Mouse (Mus musculus) forebrain, embryonic 12.5 days (tissue): ENCODE results near the gene Sesn2. TPM values are rescaled to one million over a fixed set of nuclear protein-coding genes. Genes with fewer than 3 reads are reported as not detected.

ENCODE experiments used
- ATAC-seq: fragments of 200-750 bp; cut with Nextera tagmentation; 2 replicates; pipeline ENCODE4 v1.8.0; 2017; ENCODE audit warnings: moderate TSS enrichment; ENCODE audit not compliant: low FRiP score
- H3K27ac ChIP-seq: fragments of 300-500 bp; sonication (generic); 2 replicates; pipeline ENCODE4 v1.5.1; 2016; ENCODE audit warnings: mild to moderate bottlenecking
- H3K27me3 ChIP-seq: fragments of 300-500 bp; sonication (generic); 2 replicates; pipeline ENCODE4 v1.6.1; 2016; ENCODE audit warnings: mild to moderate bottlenecking
- H3K36me3 ChIP-seq: fragments of 300-500 bp; sonication (generic); replicated peaks from 2 replicates; pipeline ENCODE4 v1.6.1; 2016; ENCODE audit warnings: mild to moderate bottlenecking
- H3K4me1 ChIP-seq: fragments of 300-500 bp; sonication (generic); 2 replicates; pipeline ENCODE4 v1.6.1; 2016
- H3K4me2 ChIP-seq: fragments of 300-500 bp; sonication (generic); 2 replicates; pipeline ENCODE4 v1.6.1; 2016; ENCODE audit warnings: mild to moderate bottlenecking, moderate library complexity
- H3K4me3 ChIP-seq: fragments of 300-500 bp; sonication (generic); replicated peaks from 2 replicates; pipeline ENCODE4 v1.5.1; 2016; ENCODE audit warnings: mild to moderate bottlenecking
- H3K9ac ChIP-seq: fragments of 300-500 bp; sonication (generic); 2 replicates; pipeline ENCODE4 v1.6.1; 2016; ENCODE audit warnings: mild to moderate bottlenecking
- H3K9me3 ChIP-seq: fragments of 300-500 bp; sonication (generic); 2 replicates; pipeline ENCODE4 v1.6.1; 2016
- WGBS: fragments of 180-500 bp; shearing (Covaris S2); methylation state at CpG from one replicate; pipeline ENCODE4 v1.1.7; 2016; 5-methylcytosine and 5-hydroxymethylcytosine counted together
- polyA plus RNA-seq: library from polyadenylated mRNA; unstranded; fragments of >200 nt; fragmentation: Nextera tagmentation; extraction: Ambion mirVana; gene quantifications from 2 replicates; pipeline ENCODE4 v1.2.1, GENCODE M21; 2016

The Sesn2 gene
- polyA plus RNA-seq, 1 experiment from 2014 or later: 7.6 TPM

DNA sequence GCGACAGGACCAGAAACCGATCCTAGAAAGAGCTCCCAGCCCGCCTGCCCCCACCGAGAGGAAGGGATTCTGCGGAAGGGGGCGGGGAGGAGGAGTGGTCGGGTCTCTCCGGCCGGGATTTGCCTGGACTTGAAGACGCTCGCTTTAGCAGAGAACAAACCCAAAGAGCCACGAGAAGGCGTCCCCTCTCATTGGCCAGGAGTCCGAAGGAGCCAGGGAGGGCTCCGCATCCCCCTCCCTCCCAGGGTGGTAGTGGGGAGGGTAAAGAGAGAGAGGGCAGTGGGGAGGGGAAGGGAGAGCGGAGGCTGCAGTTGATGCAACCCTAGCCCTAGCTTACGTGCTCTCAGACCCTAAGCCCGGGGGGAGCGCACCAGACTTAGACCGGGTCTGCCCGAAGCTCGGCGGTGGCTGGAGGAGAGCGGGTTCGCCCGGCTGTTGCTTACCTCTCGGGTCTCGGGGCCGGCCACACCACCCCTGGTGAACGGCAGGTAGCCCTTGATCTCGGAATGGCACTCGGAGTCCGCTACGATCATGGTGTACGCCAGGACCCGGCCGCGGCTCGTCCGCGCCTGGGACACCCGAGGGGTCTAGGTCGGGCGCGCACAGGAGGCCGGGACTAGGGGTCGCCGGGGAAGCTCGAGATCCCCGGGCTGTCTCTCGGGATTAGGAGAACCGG is 542 bp downstream of the Sesn2 start:
- ATAC-seq: peak; percentile 80
- Histone ChIP-seq H3K4me3 (peak overlapping the region; percentile 64), H3K9me3 (no peaks in the 10 kb centered on the region), H3K4me2 (peak overlapping the region; percentile 83), H3K9ac (peak overlapping the region; percentile 67), H3K36me3 (no peaks in the 10 kb centered on the region), H3K27ac (peak overlapping the region; percentile 75), H3K4me1 (peaks cover 16% of the 10 kb centered on the region), H3K27me3 (peaks cover 19% of the 10 kb centered on the region)
- WGBS: under 1% methylated on average over 52 of the region's 52 CpGs

GRCm38 (mm10) chr4:132507210-132507609 is 3.1 kb downstream of the Sesn2 start:
- H3K4me1 ChIP-seq: peaks cover 7% of the 10 kb centered on the region
- H3K27me3 ChIP-seq: peaks cover 11% of the 10 kb centered on the region
- H3K4me3 ChIP-seq: no peak overlapping the region
- H3K4me2 ChIP-seq: no peak overlapping the region
- ATAC-seq: no peak
- H3K9ac ChIP-seq: no peak overlapping the region
- H3K27ac ChIP-seq: no peak overlapping the region
- no peaks in the 10 kb centered on the region for H3K9me3 ChIP-seq
- WGBS: 28% methylated on average over 2 of the region's 2 CpGs
- H3K36me3 ChIP-seq: no peaks in the 10 kb centered on the region

GRCm38 (mm10) chr4:132506250-132506649 is 4.1 kb downstream of the Sesn2 start:
- WGBS: 76% methylated on average over 6 of the region's 6 CpGs
- no peak overlapping the region for H3K27ac ChIP-seq
- peaks cover 7% of the 10 kb centered on the region for H3K4me1 ChIP-seq
- no peak overlapping the region for H3K9ac ChIP-seq
- no peaks in the 10 kb centered on the region for H3K36me3 ChIP-seq
- H3K27me3 ChIP-seq: peaks cover 9% of the 10 kb centered on the region
- H3K4me3 ChIP-seq: no peak overlapping the region
- no peaks in the 10 kb centered on the region for H3K9me3 ChIP-seq
- no peak for ATAC-seq
- no peak overlapping the region for H3K4me2 ChIP-seq

DNA sequence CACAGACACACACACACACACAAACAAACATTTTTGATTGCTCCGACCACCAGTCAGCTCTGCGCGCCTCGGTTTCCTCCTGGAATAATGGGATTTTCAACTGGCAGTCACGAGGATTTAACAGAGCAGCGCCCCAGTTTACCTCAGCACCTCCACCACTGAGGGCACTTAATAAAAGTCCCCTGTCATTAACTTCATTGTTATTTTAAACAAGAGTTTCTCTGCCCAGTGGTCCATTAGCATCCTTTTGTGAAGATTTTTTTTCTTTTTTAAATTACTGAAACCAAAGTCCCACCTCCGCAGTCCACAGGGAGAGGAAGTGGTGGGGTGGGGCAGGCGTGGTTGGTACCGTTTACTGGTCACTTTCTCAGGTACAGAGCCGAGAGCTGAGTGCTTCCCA is 4.5 kb downstream of the Sesn2 start:
- H3K9ac ChIP-seq: no peak overlapping the region
- H3K27me3 ChIP-seq: peaks cover 5% of the 10 kb centered on the region
- H3K4me2 ChIP-seq: no peak overlapping the region
- WGBS: 25% methylated on average over 10 of the region's 10 CpGs
- no peaks in the 10 kb centered on the region for H3K36me3 ChIP-seq
- no peak overlapping the region for H3K27ac ChIP-seq
- ATAC-seq: no peak
- no peaks in the 10 kb centered on the region for H3K9me3 ChIP-seq
- no peak overlapping the region for H3K4me3 ChIP-seq
- H3K4me1 ChIP-seq: peaks cover 7% of the 10 kb centered on the region

- H3K36me3 ChIP-seq: no peaks in the 10 kb centered on the region
- no peaks in the 10 kb centered on the region for H3K9me3 ChIP-seq
- H3K4me1 ChIP-seq: peaks cover 7% of the 10 kb centered on the region
- peaks cover 4% of the 10 kb centered on the region; the same call in 1 of the 2 replicates for H3K27me3 ChIP-seq
- no peak overlapping the region for H3K4me3 ChIP-seq
- ATAC-seq: no peak
- H3K27ac ChIP-seq: no peak overlapping the region
- no peak overlapping the region for H3K9ac ChIP-seq
- no peak overlapping the region for H3K4me2 ChIP-seq
- whole genome bisulfite sequencing: 60% methylated on average over 6 of the region's 6 CpGs
These were observed 5.1 kb downstream of the Sesn2 start for GRCm38 (mm10) chr4:132505034-132505738.

DNA sequence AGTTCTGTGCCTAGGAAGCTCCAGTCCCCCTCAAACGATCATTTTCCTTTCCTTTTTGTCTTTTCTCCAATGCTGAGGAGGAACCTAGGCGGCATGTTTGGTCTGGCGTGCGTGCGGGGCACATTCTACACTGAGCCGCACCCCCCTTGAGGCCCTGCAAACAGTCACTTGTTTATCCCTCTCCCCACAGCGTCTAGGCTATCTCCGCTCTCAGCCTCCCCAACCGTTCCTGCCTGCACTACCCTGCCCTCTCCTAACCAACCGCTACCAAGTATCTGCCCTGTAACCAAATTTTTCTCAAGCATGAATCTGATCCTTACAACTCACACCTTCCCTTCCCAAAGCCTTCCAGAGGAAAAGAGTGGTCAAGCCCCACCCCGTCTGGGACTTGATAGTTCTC is 7.0 kb downstream of the Sesn2 start:
- ATAC-seq: no peak
- H3K9ac ChIP-seq: no peak overlapping the region
- H3K27ac ChIP-seq: no peak overlapping the region
- peaks cover 3% of the 10 kb centered on the region; the same call in 1 of the 2 replicates for H3K27me3 ChIP-seq
- 86% methylated on average over 11 of the region's 11 CpGs for WGBS
- H3K4me2 ChIP-seq: no peak overlapping the region
- H3K9me3 ChIP-seq: no peaks in the 10 kb centered on the region
- H3K36me3 ChIP-seq: peaks cover 8% of the 10 kb centered on the region; the same call in 1 of the 2 replicates
- H3K4me1 ChIP-seq: no peaks in the 10 kb centered on the region
- H3K4me3 ChIP-seq: no peak overlapping the region

GRCm38 (mm10) chr4:132501639-132502038 is 8.7 kb downstream of the Sesn2 start:
- Histone ChIP-seq H3K9me3 (no peaks in the 10 kb centered on the region), H3K27ac (no peak overlapping the region), H3K27me3 (no peaks in the 10 kb centered on the region), H3K4me1 (no peaks in the 10 kb centered on the region), H3K4me3 (no peak overlapping the region), H3K36me3 (peaks cover 16% of the 10 kb centered on the region), H3K4me2 (no peak overlapping the region), H3K9ac (no peak overlapping the region)
- no peak for ATAC-seq
- WGBS: 92% methylated on average over 6 of the region's 6 CpGs

DNA sequence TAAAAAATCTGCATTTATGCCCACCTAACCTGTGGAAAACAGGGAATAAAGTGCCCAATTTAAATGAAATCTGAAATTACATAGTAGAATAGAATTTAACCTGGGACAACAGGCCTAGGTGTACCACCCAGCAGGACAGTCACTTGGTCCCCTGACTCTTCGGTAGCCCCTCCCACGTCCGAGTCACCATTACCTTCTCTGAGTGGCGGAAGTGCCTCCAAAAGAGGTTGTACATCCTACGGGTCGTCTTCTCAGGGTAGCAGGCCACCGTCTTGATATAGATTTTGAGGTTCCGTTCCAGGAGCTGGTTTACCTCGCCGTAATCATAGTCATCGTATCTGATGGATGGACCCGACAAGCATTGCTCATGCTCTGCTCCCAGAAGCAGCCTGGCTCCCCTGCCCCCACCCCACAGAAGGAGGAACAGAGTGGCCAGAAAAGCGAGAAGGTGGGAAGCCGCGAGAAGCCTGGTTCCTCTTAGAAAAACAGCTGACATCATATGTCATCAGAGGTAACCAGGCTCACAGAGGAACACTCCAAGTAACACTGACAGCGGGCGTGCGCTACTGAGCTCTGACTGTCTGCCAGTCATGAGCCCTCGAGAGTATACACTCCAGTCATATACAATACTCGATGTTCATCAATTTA is 15.9 kb downstream of the Sesn2 start:
- WGBS: 93% methylated on average over 20 of the region's 20 CpGs
- peaks cover 28% of the 10 kb centered on the region for H3K36me3 ChIP-seq
- no peak overlapping the region for H3K4me2 ChIP-seq

GRCm38 (mm10) chr4:132492178-132493060 is 17.9 kb downstream of the Sesn2 start:
- 79% methylated on average over 10 of the region's 10 CpGs for WGBS
- no peak overlapping the region for H3K4me3 ChIP-seq
- H3K27me3 ChIP-seq: no peaks in the 10 kb centered on the region
- no peak overlapping the region for H3K4me2 ChIP-seq
- no peak for ATAC-seq
- 0 out of 2 replicates have a peak, but pooled peaks cover 7% of the 10 kb centered on the region for H3K4me1 ChIP-seq
- H3K9me3 ChIP-seq: no peaks in the 10 kb centered on the region
- no peak overlapping the region for H3K27ac ChIP-seq
- no peak overlapping the region for H3K9ac ChIP-seq
- peaks cover 15% of the 10 kb centered on the region for H3K36me3 ChIP-seq

More for the DNA sequence above, 15.9 kb downstream of the Sesn2 start:
- Histone ChIP-seq H3K4me3 (no peak overlapping the region), H3K9me3 (no peaks in the 10 kb centered on the region), H3K9ac (no peak overlapping the region), H3K4me1 (0 out of 2 replicates have a peak, but pooled peaks cover 7% of the 10 kb centered on the region), H3K27me3 (no peaks in the 10 kb centered on the region), H3K27ac (no peak overlapping the region)
- no peak for ATAC-seq

GRCm38 (mm10) chr4:132491748-132492147 is 18.6 kb downstream of the Sesn2 start:
- H3K9ac ChIP-seq: no peak overlapping the region
- H3K4me3 ChIP-seq: no peak overlapping the region
- 92% methylated on average over 6 of the region's 6 CpGs for WGBS
- no peak for ATAC-seq
- H3K36me3 ChIP-seq: peaks cover 14% of the 10 kb centered on the region
- H3K4me1 ChIP-seq: 0 out of 2 replicates have a peak, but pooled peaks cover 7% of the 10 kb centered on the region
- no peaks in the 10 kb centered on the region for H3K9me3 ChIP-seq
- H3K27me3 ChIP-seq: no peaks in the 10 kb centered on the region
- H3K4me2 ChIP-seq: no peak overlapping the region
- H3K27ac ChIP-seq: no peak overlapping the region

- no peak overlapping the region for H3K9ac ChIP-seq
- no peak overlapping the region for H3K4me2 ChIP-seq
- H3K27ac ChIP-seq: no peak overlapping the region
- H3K4me3 ChIP-seq: no peak overlapping the region
- H3K36me3 ChIP-seq: peaks cover 10% of the 10 kb centered on the region
- WGBS: 94% methylated on average over 8 of the region's 8 CpGs
- H3K9me3 ChIP-seq: no peaks in the 10 kb centered on the region
- H3K27me3 ChIP-seq: no peaks in the 10 kb centered on the region
- peaks cover 7% of the 10 kb centered on the region; the same call in 1 of the 2 replicates for H3K4me1 ChIP-seq
- no peak for ATAC-seq
These were observed 19.2 kb downstream of the Sesn2 start for GRCm38 (mm10) chr4:132491057-132491456.
